Mouse (Mus musculus) adrenal gland (tissue): ENCODE measurements around the gene Znrf4.

Source experiments
- intact Hi-C: fragments of 180-260 bp; cut with DNase I; formaldehyde crosslinking; loops from one replicate; pipeline ENCODE4 v1.15.1; 2025
- long read RNA-seq, 2 experiments: library from polyadenylated mRNA; unstranded; transcript quantifications; one replicate each; pipeline ENCODE4 v2.0.0; 2020; ENCODE audit warnings: borderline replicate concordance in 1 of 2; ENCODE audit not compliant: insufficient replicate concordance in 1 of 2

The Znrf4 gene
- long read RNA-seq, experiment 1 = 0 reads
- long read RNA-seq, experiment 2 = 0 reads

GRCm38 (mm10) chr17:56512310-56512709 lies at the start of gene Znrf4:
Gene Znrf4, minus strand, starts transcription at chr17:56512431.
- intact Hi-C loops = no loop called here

GRCm38 (mm10) chr17:56561866-56562265 lies 49.6 kb upstream of the Znrf4 start:
- intact Hi-C loops = loop anchor here (5.0 kb wide), 1 partner anchor 105 kb away; no protein-coding TSS in a partner anchor

GRCm38 (mm10) chr17:56560131-56560530 lies 47.9 kb upstream of the Znrf4 start:
- intact Hi-C loops = loop anchor here (5.0 kb wide), 1 partner anchor 107 kb away; no protein-coding TSS in a partner anchor

- intact Hi-C loops = loop anchor here (10.0 kb wide), 1 partner anchor 135 kb away; no protein-coding TSS in a partner anchor
Observed at GRCm38 (mm10) chr17:56559386-56559785, 47.2 kb upstream of the Znrf4 start.

GRCm38 (mm10) chr17:56558448-56558847 lies 46.2 kb upstream of the Znrf4 start:
- intact Hi-C loops = loop anchor here (10.0 kb wide), 1 partner anchor 134 kb away; no protein-coding TSS in a partner anchor

- intact Hi-C loops = loop anchor here (5.0 to 10.0 kb wide), 2 partner anchors 52 to 129 kb away; no protein-coding TSS in a partner anchor
Observed at GRCm38 (mm10) chr17:56554122-56554551, 41.9 kb upstream of the Znrf4 start, which contains the start of gene Gm20219. Gene Gm20219, minus strand, starts transcription at chr17:56554387.

GRCm38 (mm10) chr17:56552781-56553363 lies 40.6 kb upstream of the Znrf4 start:
- intact Hi-C loops = loop anchor here (2.0 to 10.0 kb wide), 3 partner anchors 51 to 196 kb away; no protein-coding TSS in a partner anchor

- intact Hi-C loops = loop anchor here (2.0 to 10.0 kb wide), 3 partner anchors 50 to 195 kb away; no protein-coding TSS in a partner anchor
Observed at GRCm38 (mm10) chr17:56551841-56552581, 39.8 kb upstream of the Znrf4 start.

- intact Hi-C loops = loop anchor here (5.0 to 10.0 kb wide), 2 partner anchors 49 to 126 kb away; no protein-coding TSS in a partner anchor
Observed at GRCm38 (mm10) chr17:56550784-56551475, 38.7 kb upstream of the Znrf4 start.

- intact Hi-C loops = loop anchor here (10.0 kb wide), 1 partner anchor 196 kb away; no protein-coding TSS in a partner anchor
Observed at GRCm38 (mm10) chr17:56548605-56549105, 36.4 kb upstream of the Znrf4 start.

GRCm38 (mm10) chr17:56547846-56548604 lies 35.8 kb upstream of the Znrf4 start:
- intact Hi-C loops = loop anchor here (10.0 kb wide), 1 partner anchor 197 kb away; no protein-coding TSS in a partner anchor

GRCm38 (mm10) chr17:56547116-56547845 lies 35.0 kb upstream of the Znrf4 start:
- intact Hi-C loops = loop anchor here (10.0 kb wide), 1 partner anchor 198 kb away; no protein-coding TSS in a partner anchor

GRCm38 (mm10) chr17:56546576-56546975 lies 34.3 kb upstream of the Znrf4 start:
- intact Hi-C loops = loop anchor here (10.0 kb wide), 1 partner anchor 198 kb away; no protein-coding TSS in a partner anchor

GRCm38 (mm10) chr17:56545945-56546344 lies 33.7 kb upstream of the Znrf4 start:
- intact Hi-C loops = loop anchor here (10.0 kb wide), 1 partner anchor 199 kb away; no protein-coding TSS in a partner anchor

- intact Hi-C loops = loop anchor here (5.0 to 10.0 kb wide), 2 partner anchors 173 to 200 kb away; no protein-coding TSS in a partner anchor
Observed at GRCm38 (mm10) chr17:56544699-56545387, 32.6 kb upstream of the Znrf4 start.

GRCm38 (mm10) chr17:56543684-56544224 lies 31.5 kb upstream of the Znrf4 start:
- intact Hi-C loops = loop anchor here (5.0 to 10.0 kb wide), 2 partner anchors 171 to 201 kb away; no protein-coding TSS in a partner anchor

GRCm38 (mm10) chr17:56542736-56543135 lies 30.5 kb upstream of the Znrf4 start:
- intact Hi-C loops = loop anchor here (5.0 to 10.0 kb wide), 2 partner anchors 170 to 202 kb away; no protein-coding TSS in a partner anchor

- intact Hi-C loops = loop anchor here (5.0 to 10.0 kb wide), 2 partner anchors 168 to 204 kb away; no protein-coding TSS in a partner anchor
Observed at GRCm38 (mm10) chr17:56540562-56540975, 28.3 kb upstream of the Znrf4 start.
